Mouse (Mus musculus): ENCODE measurements around the gene Cbl.
A peak's percentile ranks its signal among the peaks of the same experiment; 100 is the strongest.
"Not testable (repeated sequence)": the region's sequence is repeated elsewhere in the genome, so short reads cannot be mapped to it uniquely, and the experiment has no call there.

Gene Cbl

GRCm38 (mm10) chr9:44129633-44130032 is 104.2 kb downstream of the Cbl start:
- no peak for DNase-seq (ENCODE audit: low spot score)

- no peak for DNase-seq (ENCODE audit: low spot score)
Measured at GRCm38 (mm10) chr9:44127351-44127801, 106.5 kb downstream of the Cbl start.

GRCm38 (mm10) chr9:44126746-44127145 is 107.1 kb downstream of the Cbl start:
- no peak for DNase-seq (ENCODE audit: low spot score)

GRCm38 (mm10) chr9:44125546-44126428 is 108.1 kb downstream of the Cbl start:
- DNase-seq (ENCODE audit: low spot score), result peak; percentile 92

GRCm38 (mm10) chr9:44125026-44125425 is 108.8 kb downstream of the Cbl start:
- no peak for DNase-seq (ENCODE audit: low spot score)

GRCm38 (mm10) chr9:44124317-44124716 is 109.5 kb downstream of the Cbl start:
- DNase-seq (ENCODE audit: low spot score), result no peak

- DNase-seq (ENCODE audit: low spot score), result no peak
Measured at GRCm38 (mm10) chr9:44119948-44120465, 113.8 kb downstream of the Cbl start.

- DNase-seq (ENCODE audit: low spot score), result no peak
Measured at GRCm38 (mm10) chr9:44119011-44119410, 114.8 kb downstream of the Cbl start.

- DNase-seq (ENCODE audit: low spot score), result no peak
Measured at GRCm38 (mm10) chr9:44116182-44116581, 117.7 kb downstream of the Cbl start.

GRCm38 (mm10) chr9:44115599-44115998 is 118.2 kb downstream of the Cbl start:
- DNase-seq (ENCODE audit: low spot score), result no peak

GRCm38 (mm10) chr9:44114453-44114852 is 119.4 kb downstream of the Cbl start:
- DNase-seq (ENCODE audit: low spot score), result no peak

- peak; percentile 97 for DNase-seq (ENCODE audit: low spot score)
Measured at GRCm38 (mm10) chr9:44113105-44113789, 120.6 kb downstream of the Cbl start, which contains the start of the genes Gm49380 and Rnf26. TSS of gene Gm49380 (minus strand) at chr9:44113500. TSS of gene Rnf26 (minus strand) at chr9:44113517.

GRCm38 (mm10) chr9:44111909-44112308 is 121.9 kb downstream of the Cbl start:
- not testable (repeated sequence) for DNase-seq (ENCODE audit: low spot score)

- no peak for DNase-seq (ENCODE audit: low spot score)
Measured at GRCm38 (mm10) chr9:44109360-44110095, 124.3 kb downstream of the Cbl start.

GRCm38 (mm10) chr9:44108269-44109055 is 125.4 kb downstream of the Cbl start:
- no peak for DNase-seq (ENCODE audit: low spot score)

GRCm38 (mm10) chr9:44107557-44108179 is 126.2 kb downstream of the Cbl start:
- no peak for DNase-seq (ENCODE audit: low spot score)

GRCm38 (mm10) chr9:44107110-44107509 is 126.7 kb downstream of the Cbl start, which contains the start of gene C1qtnf5:
TSS of gene C1qtnf5 (plus strand) at chr9:44107245.
- DNase-seq (ENCODE audit: low spot score), result no peak

- DNase-seq (ENCODE audit: low spot score), result no peak
Measured at GRCm38 (mm10) chr9:44106596-44106995, 127.3 kb downstream of the Cbl start.

- DNase-seq (ENCODE audit: low spot score), result no peak
Measured at GRCm38 (mm10) chr9:44106182-44106581, 127.7 kb downstream of the Cbl start.

GRCm38 (mm10) chr9:44105781-44106180 is 128.1 kb downstream of the Cbl start:
- no peak for DNase-seq (ENCODE audit: low spot score)

GRCm38 (mm10) chr9:44104881-44105280 is 129.0 kb downstream of the Cbl start:
- no peak for DNase-seq (ENCODE audit: low spot score)
